Mouse (Mus musculus): ENCODE measurements around the gene Nol6. TPM values are rescaled to one million over a fixed set of nuclear protein-coding genes. Genes with fewer than 3 reads are reported as not detected.

Gene Nol6
- polyA plus RNA-seq, 1 experiment, result 47.8 TPM

- Histone ChIP-seq H3K4me3 (ENCODE audit: control insufficient read depth, insufficient read depth, low read length) (no peak overlapping the region), H3K27ac (ENCODE audit: control insufficient read depth, insufficient read depth, low read length) (no peak overlapping the region), H3K4me1 (replicated peaks; ENCODE audit: control insufficient read depth, insufficient read depth, low read length) (no peaks in the 10 kb centered on the region), H3K36me3 (ENCODE audit: control insufficient read depth, insufficient read depth, low read length) (no peaks in the 10 kb centered on the region), H3K27me3 (ENCODE audit: control insufficient read depth, insufficient read depth, low read length) (no peaks in the 10 kb centered on the region)
- no peak for DNase-seq
- TF ChIP-seq CTCF (IDR thresholded peaks at IDR 0.05; ENCODE audit: borderline replicate concordance, control insufficient read depth, extremely low read depth, insufficient read depth, low read length, poor library complexity) (no peak), POLR2A (IDR thresholded peaks at IDR 0.05; ENCODE audit: control insufficient read depth, extremely low read depth, insufficient read depth, low read length, poor library complexity) (no peak)
- WGBS, result 86% methylated on average over 5 of the region's 5 CpGs
Observed at GRCm38 (mm10) chr4:41081733-41082132, 42.5 kb downstream of the Nol6 start.

GRCm38 (mm10) chr4:41078726-41079125 lies 45.5 kb downstream of the Nol6 start:
- 86% methylated on average over 6 of the region's 6 CpGs for WGBS
- Histone ChIP-seq H3K36me3 (ENCODE audit: control insufficient read depth, insufficient read depth, low read length) (no peaks in the 10 kb centered on the region), H3K4me3 (ENCODE audit: control insufficient read depth, insufficient read depth, low read length) (no peak overlapping the region), H3K27me3 (ENCODE audit: control insufficient read depth, insufficient read depth, low read length) (no peaks in the 10 kb centered on the region), H3K4me1 (replicated peaks; ENCODE audit: control insufficient read depth, insufficient read depth, low read length) (no peaks in the 10 kb centered on the region), H3K27ac (ENCODE audit: control insufficient read depth, insufficient read depth, low read length) (no peak overlapping the region)
- no peak for TF ChIP-seq POLR2A (IDR thresholded peaks at IDR 0.05; ENCODE audit: control insufficient read depth, extremely low read depth, insufficient read depth, low read length, poor library complexity)
- no peak for TF ChIP-seq CTCF (IDR thresholded peaks at IDR 0.05; ENCODE audit: borderline replicate concordance, control insufficient read depth, extremely low read depth, insufficient read depth, low read length, poor library complexity)
- DNase-seq, result no peak

GRCm38 (mm10) chr4:41074461-41074860 lies 49.8 kb downstream of the Nol6 start:
- no peak for DNase-seq
- WGBS, result 88% methylated on average over 6 of the region's 6 CpGs
- H3K4me3 ChIP-seq (ENCODE audit: control insufficient read depth, insufficient read depth, low read length), result no peak overlapping the region
- H3K4me1 ChIP-seq (replicated peaks; ENCODE audit: control insufficient read depth, insufficient read depth, low read length), result no peaks in the 10 kb centered on the region
- TF ChIP-seq POLR2A (IDR thresholded peaks at IDR 0.05; ENCODE audit: control insufficient read depth, extremely low read depth, insufficient read depth, low read length, poor library complexity), result no peak
- no peak for TF ChIP-seq CTCF (IDR thresholded peaks at IDR 0.05; ENCODE audit: borderline replicate concordance, control insufficient read depth, extremely low read depth, insufficient read depth, low read length, poor library complexity)
- no peaks in the 10 kb centered on the region for H3K36me3 ChIP-seq (ENCODE audit: control insufficient read depth, insufficient read depth, low read length)
- no peaks in the 10 kb centered on the region for H3K27me3 ChIP-seq (ENCODE audit: control insufficient read depth, insufficient read depth, low read length)
- no peak overlapping the region for H3K27ac ChIP-seq (ENCODE audit: control insufficient read depth, insufficient read depth, low read length)

- Histone ChIP-seq H3K4me1 (replicated peaks; ENCODE audit: control insufficient read depth, insufficient read depth, low read length) (no peaks in the 10 kb centered on the region), H3K27ac (ENCODE audit: control insufficient read depth, insufficient read depth, low read length) (no peak overlapping the region), H3K27me3 (ENCODE audit: control insufficient read depth, insufficient read depth, low read length) (no peaks in the 10 kb centered on the region), H3K4me3 (ENCODE audit: control insufficient read depth, insufficient read depth, low read length) (no peak overlapping the region), H3K36me3 (ENCODE audit: control insufficient read depth, insufficient read depth, low read length) (no peaks in the 10 kb centered on the region)
- DNase-seq, result no peak
- TF ChIP-seq CTCF (IDR thresholded peaks at IDR 0.05; ENCODE audit: borderline replicate concordance, control insufficient read depth, extremely low read depth, insufficient read depth, low read length, poor library complexity), result no peak
- 24% methylated on average over 12 of the region's 12 CpGs for WGBS
Observed at GRCm38 (mm10) chr4:41073008-41073817, 51.0 kb downstream of the Nol6 start.

- TF ChIP-seq CTCF (IDR thresholded peaks at IDR 0.05; ENCODE audit: borderline replicate concordance, control insufficient read depth, extremely low read depth, insufficient read depth, low read length, poor library complexity) (no peak), POLR2A (IDR thresholded peaks at IDR 0.05; ENCODE audit: control insufficient read depth, extremely low read depth, insufficient read depth, low read length, poor library complexity) (no peak)
- Histone ChIP-seq H3K4me1 (replicated peaks; ENCODE audit: control insufficient read depth, insufficient read depth, low read length) (no peaks in the 10 kb centered on the region), H3K36me3 (ENCODE audit: control insufficient read depth, insufficient read depth, low read length) (no peaks in the 10 kb centered on the region), H3K4me3 (ENCODE audit: control insufficient read depth, insufficient read depth, low read length) (no peak overlapping the region), H3K27ac (ENCODE audit: control insufficient read depth, insufficient read depth, low read length) (no peak overlapping the region), H3K27me3 (ENCODE audit: control insufficient read depth, insufficient read depth, low read length) (no peaks in the 10 kb centered on the region)
- 83% methylated on average over 14 of the region's 14 CpGs for WGBS
- DNase-seq, result no peak
Observed at GRCm38 (mm10) chr4:41071500-41072429, 52.5 kb downstream of the Nol6 start.

- 93% methylated on average over 4 of the region's 4 CpGs for WGBS
- no peak overlapping the region for H3K27ac ChIP-seq (ENCODE audit: control insufficient read depth, insufficient read depth, low read length)
- DNase-seq, result no peak
- H3K4me3 ChIP-seq (ENCODE audit: control insufficient read depth, insufficient read depth, low read length), result no peak overlapping the region
- no peaks in the 10 kb centered on the region for H3K36me3 ChIP-seq (ENCODE audit: control insufficient read depth, insufficient read depth, low read length)
- TF ChIP-seq CTCF (IDR thresholded peaks at IDR 0.05; ENCODE audit: borderline replicate concordance, control insufficient read depth, extremely low read depth, insufficient read depth, low read length, poor library complexity) (no peak), POLR2A (IDR thresholded peaks at IDR 0.05; ENCODE audit: control insufficient read depth, extremely low read depth, insufficient read depth, low read length, poor library complexity) (no peak)
- H3K4me1 ChIP-seq (replicated peaks; ENCODE audit: control insufficient read depth, insufficient read depth, low read length), result peaks cover 5% of the 10 kb centered on the region
- no peaks in the 10 kb centered on the region for H3K27me3 ChIP-seq (ENCODE audit: control insufficient read depth, insufficient read depth, low read length)
Observed at GRCm38 (mm10) chr4:41065196-41065595, 59.1 kb downstream of the Nol6 start.

Other genes with a start within 250 kb of the Nol6 start
- gene Spink4, start 204.4 kb downstream of the Nol6 start, polyA plus RNA-seq (2012; rRNA removed), result 7.1 and 15.8 TPM in 2 replicates
- gene Bag1, start 176.2 kb downstream of the Nol6 start, polyA plus RNA-seq (2012; rRNA removed), result 94.5 and 166 TPM in 2 replicates
- gene Chmp5, start 176.0 kb downstream of the Nol6 start, polyA plus RNA-seq (2012; rRNA removed), result 12.5 and 16.9 TPM in 2 replicates
- 39.4 and 43.4 TPM in 2 replicates for gene Nfx1, start 153.5 kb downstream of the Nol6 start, polyA plus RNA-seq (2012; rRNA removed)
- gene Aqp7, start 76.3 kb downstream of the Nol6 start, polyA plus RNA-seq (2012; rRNA removed), result 5.3 and 5.5 TPM in 2 replicates
- 18.8 and 21.1 TPM in 2 replicates for gene Aqp3, start 26.3 kb downstream of the Nol6 start, polyA plus RNA-seq (2012; rRNA removed)
- gene Ube2r2, start 11.3 kb upstream of the Nol6 start, polyA plus RNA-seq (2012; rRNA removed), result 41.1 and 47.5 TPM in 2 replicates
- gene Ubap2, start 150.7 kb upstream of the Nol6 start, polyA plus RNA-seq (2012; rRNA removed), result 183 and 221 TPM in 2 replicates
- 37.7 and 42.9 TPM in 2 replicates for gene Dcaf12, start 190.4 kb upstream of the Nol6 start, polyA plus RNA-seq (2012; rRNA removed)
- gene Ubap1, start 224.5 kb upstream of the Nol6 start, polyA plus RNA-seq (2012; rRNA removed), result 23.1 and 29.2 TPM in 2 replicates